Mouse (Mus musculus) erythroblast, embryonic 14.5 days (primary cell): ENCODE measurements around the gene Sema4a.

Experiments used
- GATA1 ChIP-seq: IDR thresholded peaks from 2 replicates; pipeline ENCODE4 v1.6.1; 2012; ENCODE audit warnings: low read length, inconsistent platforms, mixed read lengths
- TAL1 ChIP-seq: IDR thresholded peaks from 3 replicates; pipeline ENCODE4 v1.6.1; 2012; ENCODE audit warnings: low read length, inconsistent platforms, mixed read lengths

DNA sequence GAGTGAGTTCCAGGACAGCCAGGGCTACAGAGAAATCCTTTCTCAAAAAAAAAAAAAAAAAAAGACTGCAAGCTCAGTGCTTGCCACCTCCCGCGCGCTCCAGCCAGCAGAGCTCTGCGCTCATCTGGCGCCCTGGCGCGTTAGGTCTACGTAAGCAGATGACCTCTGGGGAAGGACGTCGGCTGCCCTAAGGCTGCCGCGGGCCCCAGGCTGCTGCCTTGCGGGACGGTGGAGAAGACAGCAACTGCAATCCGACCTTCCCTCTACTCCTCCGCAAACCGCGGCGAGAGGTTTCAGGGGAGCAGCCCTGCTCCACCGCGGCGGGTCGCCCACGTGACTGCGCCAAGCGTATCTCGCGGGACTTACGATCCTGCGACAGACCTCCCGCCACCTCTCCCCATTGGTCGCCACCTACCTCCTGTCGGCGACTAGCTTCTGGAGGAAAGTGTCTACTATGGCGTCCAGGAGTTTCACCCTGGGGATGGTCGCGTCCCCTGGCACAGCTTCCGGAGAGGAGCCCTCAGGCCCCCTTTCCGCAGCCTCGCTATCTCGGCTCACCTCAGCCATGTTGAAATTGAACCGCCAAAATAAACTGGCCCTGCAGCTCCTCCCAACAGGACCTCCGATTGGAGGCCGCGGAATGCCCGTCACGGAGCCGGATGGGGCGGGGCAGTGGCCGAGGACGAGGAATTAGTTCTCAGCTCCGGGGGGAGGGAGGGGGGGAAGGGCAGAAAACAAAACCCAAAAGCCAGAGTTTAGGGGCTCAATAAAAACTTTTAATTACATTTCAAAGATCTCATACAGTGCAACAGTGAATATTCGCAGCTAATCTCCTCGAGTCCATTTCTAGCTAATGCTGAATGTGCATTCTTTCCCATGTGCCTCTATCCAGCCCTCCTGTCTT, 51.0 kb downstream of the Sema4a start, which contains the start of gene Pmf1:
- TF ChIP-seq GATA1 (no peak), TAL1 (no peak)
